ENCODE assay signal across 9 mouse cellular contexts in the genomic region with DNA sequence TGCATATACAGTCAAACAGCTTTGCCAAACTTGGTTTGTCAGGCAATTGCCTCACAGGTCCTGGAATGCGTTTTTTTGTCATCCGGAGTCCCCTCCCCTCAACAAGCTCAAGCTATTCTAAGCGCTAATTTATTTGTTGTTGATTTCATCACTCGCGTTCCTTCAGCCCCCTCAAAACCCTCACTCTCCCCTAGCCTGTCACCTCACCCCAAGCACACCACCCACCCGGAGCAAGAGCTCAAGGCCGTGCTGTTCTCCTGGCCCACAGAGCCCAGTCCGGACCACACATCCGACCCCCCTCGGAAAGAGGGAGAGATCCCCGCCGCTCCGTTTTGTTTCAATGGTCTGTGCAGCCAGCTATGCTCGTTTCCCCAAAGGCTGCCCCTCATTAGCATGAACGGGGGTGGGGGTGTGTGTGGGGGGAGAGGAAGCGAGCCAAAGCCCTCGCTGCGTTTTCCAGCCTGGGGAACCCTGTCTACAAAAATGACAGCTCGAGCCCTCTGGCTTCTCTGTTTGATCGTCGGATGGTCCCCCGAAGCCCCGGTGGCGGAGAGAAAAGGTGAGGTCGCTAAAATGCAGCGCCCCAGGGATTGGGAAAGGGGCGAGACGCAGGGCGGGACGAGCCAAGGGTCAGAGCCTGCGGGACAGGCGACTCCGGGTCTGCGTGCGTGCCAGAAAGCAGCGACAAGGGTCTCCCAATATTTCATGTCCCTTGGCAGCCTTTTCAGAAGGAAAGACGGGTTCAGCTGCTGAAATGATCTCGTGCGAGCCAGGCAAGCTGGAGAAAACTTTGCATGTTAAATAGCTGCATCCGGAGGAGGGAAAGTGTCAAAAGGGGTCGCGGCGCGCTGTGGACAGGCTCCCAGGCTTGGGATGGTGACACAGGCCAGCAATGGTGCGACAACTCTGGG. TPM values are rescaled to one million over a fixed set of nuclear protein-coding genes. Genes with fewer than 3 reads are reported as not detected.
DNase-seq lines count a peak whose midpoint lies in the region; ATAC-seq and TF ChIP-seq lines count a peak whose summit lies in the region.
"Had no signal": no experiment of that assay in that cellular context is flagged by ENCODE, and none has a peak within 500 bp of the region (broad histone marks: within the 10 kb centered on the region; RNA-seq: fewer than 3 reads in every experiment).

Gene 1810010H24Rik (plus strand): TSS at position 271 of the 911 bp plus-strand sequence.

- peak; percentile 20 for DNase-seq in gastrocnemius, postnatal 14 days
- DNase-seq in gastrocnemius, adult 18-20 months (ENCODE audit: low spot score): no peak
- peak; percentile 37 for DNase-seq in kidney, adult 9 months
- DNase-seq in lung, postnatal 25 days (ENCODE audit: low spot score): peak; percentile 40
- DNase-seq in ovary, postnatal 10 days (ENCODE audit: low spot score): no peak

- H3K9ac ChIP-seq in forebrain, embryonic 15.5 days (replicated peaks): peak within 1 kb of the TSS; percentile 67
- peak within 1 kb of the TSS; percentile 45; the same call in 1 of the 2 replicates for H3K9ac ChIP-seq in stomach, embryonic 14.5 days (replicated peaks; ENCODE audit: low read depth, low read length)

- intact Hi-C loops in gastrocnemius, postnatal 14 days (cut with DNase I; ENCODE audit: low total_unique reads): no loop called here

- under 1% methylated on average over 45 of the region's 45 CpGs for WGBS in forebrain, embryonic 15.5 days
- WGBS in stomach, embryonic 14.5 days: 2% methylated on average over 45 of the region's 45 CpGs

- no peak within 1 kb of the TSS for H3K27ac ChIP-seq in bone marrow macrophage, adult 2 months (ENCODE audit: insufficient read depth, low read depth, low read length)
- peak within 1 kb of the TSS; percentile 66 for H3K27ac ChIP-seq in forebrain, embryonic 15.5 days (replicated peaks)
- H3K27ac ChIP-seq in stomach, embryonic 14.5 days (ENCODE audit: low read length): no peak within 1 kb of the TSS

- no peaks in the 10 kb centered on the region for H3K9me3 ChIP-seq in forebrain, embryonic 15.5 days
- no peaks in the 10 kb centered on the region for H3K9me3 ChIP-seq in stomach, embryonic 14.5 days (ENCODE audit: control insufficient read depth, low read depth, low read length)

- 0 out of 2 replicates have a peak, but pooled peaks have one; percentile 28 for TF ChIP-seq CTCF in bone marrow macrophage, adult 2 months (IDR thresholded peaks at IDR 0.05; ENCODE audit: low read depth, low read length)

- H3K27me3 ChIP-seq in forebrain, embryonic 15.5 days: no peaks in the 10 kb centered on the region
- H3K27me3 ChIP-seq in stomach, embryonic 14.5 days (ENCODE audit: control insufficient read depth, insufficient read depth, low read length): no peaks in the 10 kb centered on the region
- H3K27me3 ChIP-seq: Patski had no signal

- H3K36me3 ChIP-seq in forebrain, embryonic 15.5 days: no peaks in the 10 kb centered on the region
- H3K36me3 ChIP-seq in stomach, embryonic 14.5 days (ENCODE audit: control insufficient read depth, insufficient read depth, low read length): no peaks in the 10 kb centered on the region

- peaks cover 12% of the 10 kb centered on the region for H3K4me1 ChIP-seq in bone marrow macrophage, adult 2 months (ENCODE audit: control insufficient read depth, insufficient read depth, low read length)
- peaks cover 35% of the 10 kb centered on the region for H3K4me1 ChIP-seq in forebrain, embryonic 15.5 days
- peaks cover 11% of the 10 kb centered on the region; the same call in 1 of the 2 replicates for H3K4me1 ChIP-seq in stomach, embryonic 14.5 days (ENCODE audit: control insufficient read depth, insufficient read depth, low read length)

- ATAC-seq in forebrain, embryonic 15.5 days (replicated peaks): peak; percentile 31; the same call in 1 of the 2 replicates
- no peak for ATAC-seq in stomach, embryonic 14.5 days (ENCODE audit: insufficient number of reproducible peaks, insufficient read depth, low FRiP score, low read depth)
- ATAC-seq: Patski had no signal

- peak within 1 kb of the TSS; percentile 89 for H3K4me2 ChIP-seq in forebrain, embryonic 15.5 days (replicated peaks)
- peak within 1 kb of the TSS; percentile 93 for H3K4me2 ChIP-seq in stomach, embryonic 14.5 days (replicated peaks; ENCODE audit: low read depth, low read length)

- peak within 1 kb of the TSS; percentile 62 for H3K4me3 ChIP-seq in bone marrow macrophage, adult 2 months (ENCODE audit: insufficient read depth, low read length)
- peak within 1 kb of the TSS; percentile 80 for H3K4me3 ChIP-seq in forebrain, embryonic 15.5 days
- H3K4me3 ChIP-seq in stomach, embryonic 14.5 days (ENCODE audit: low read depth, low read length): peak within 1 kb of the TSS; percentile 48

- no peak for TF ChIP-seq POLR2A in bone marrow macrophage, adult 2 months (IDR thresholded peaks at IDR 0.05; ENCODE audit: borderline replicate concordance, low read depth, low read length)

RNA-seq across cellular contexts. Expression of gene 1810010H24Rik, which starts in this region (rescaled TPM):
- total RNA-seq in gastrocnemius, postnatal 14 days (2021): 1 to 10 TPM; 1.4 to 2.1 TPM
- 1 to 10 TPM; 1.5 TPM for total RNA-seq in gastrocnemius, adult 18-20 months (2021)
- not detected in 2 replicates for polyA plus RNA-seq in bone marrow macrophage, adult 2 months (2012; ENCODE audit: insufficient read depth, insufficient read length, missing spikeins)
- 4.0 and 5.7 TPM in 2 replicates for polyA plus RNA-seq in forebrain, embryonic 15.5 days (2015; fragmentation: Nextera tagmentation; extraction: Ambion mirVana)
- polyA plus RNA-seq in stomach, embryonic 14.5 days (2014; fragmentation: Nextera tagmentation; extraction: Ambion mirVana): 2.5 and 2.6 TPM in 2 replicates

Comparison
In these comparisons a context has a peak if more than half of its experiments do, and no peak if none do; other contexts are left out.
1. DNase-seq: peak in gastrocnemius, postnatal 14 days (single experiment), kidney, adult 9 months (single experiment) and lung, postnatal 25 days (single experiment); none in gastrocnemius, adult 18-20 months (single experiment) and ovary, postnatal 10 days (single experiment).
2. Peak in every context shown above with its lines, with median percentiles within 50 percentile points of each other: H3K4me3 ChIP-seq.